Mouse (Mus musculus) heart, embryonic 13.5 days (tissue): ENCODE data around the gene Ms4a4a. TPM values are rescaled to one million over a fixed set of nuclear protein-coding genes. Genes with fewer than 3 reads are reported as not detected.

Experiments used
- ATAC-seq: fragments of 200-750 bp; cut with Nextera tagmentation; 2 replicates; pipeline ENCODE4 v1.8.0; 2017; ENCODE audit warnings: moderate TSS enrichment; ENCODE audit not compliant: insufficient number of reproducible peaks, low FRiP score, low TSS enrichment; ENCODE audit errors: extremely low read depth
- H3K27ac ChIP-seq: fragments of 300-500 bp; sonication (generic); replicated peaks from 2 replicates; pipeline ENCODE4 v1.5.1; 2015; ENCODE audit warnings: moderate library complexity, mild to moderate bottlenecking, inconsistent platforms
- H3K27me3 ChIP-seq: fragments of 300-500 bp; sonication (generic); replicated peaks from 2 replicates; pipeline ENCODE4 v1.6.1; 2015; ENCODE audit warnings: mild to moderate bottlenecking, inconsistent platforms
- H3K36me3 ChIP-seq: fragments of 300-500 bp; sonication (generic); 2 replicates; pipeline ENCODE4 v1.6.1; 2015; ENCODE audit warnings: mild to moderate bottlenecking, inconsistent platforms
- H3K4me1 ChIP-seq: fragments of 300-500 bp; sonication (generic); 2 replicates; pipeline ENCODE4 v1.6.1; 2015; ENCODE audit warnings: inconsistent platforms
- H3K4me2 ChIP-seq: fragments of 300-500 bp; sonication (generic); 2 replicates; pipeline ENCODE4 v1.6.1; 2015; ENCODE audit warnings: inconsistent platforms, mild to moderate bottlenecking, moderate library complexity
- H3K4me3 ChIP-seq: fragments of 300-500 bp; sonication (generic); 2 replicates; pipeline ENCODE4 v1.5.1; 2015; ENCODE audit warnings: moderate library complexity, mild to moderate bottlenecking, inconsistent platforms
- H3K9ac ChIP-seq: fragments of 300-500 bp; sonication (generic); 2 replicates; pipeline ENCODE4 v1.6.1; 2015; ENCODE audit warnings: inconsistent platforms, mild to moderate bottlenecking, moderate library complexity
- H3K9me3 ChIP-seq: fragments of 300-500 bp; sonication (generic); 2 replicates; pipeline ENCODE4 v1.6.1; 2016; ENCODE audit warnings: inconsistent platforms
- WGBS: fragments of 180-500 bp; shearing (Covaris S2); methylation state at CpG from one replicate; pipeline ENCODE4 v1.1.7; 2015; ENCODE audit warnings: mixed read lengths; 5-methylcytosine and 5-hydroxymethylcytosine counted together
- polyA plus RNA-seq: library from polyadenylated mRNA; unstranded; fragments of >200 nt; fragmentation: Nextera tagmentation; extraction: Ambion mirVana; gene quantifications from 2 replicates; pipeline ENCODE4 v1.2.1, GENCODE M21; 2015

Ms4a4a gene
- polyA plus RNA-seq, 1 experiment from 2014 or later, result 4.2 TPM

DNA sequence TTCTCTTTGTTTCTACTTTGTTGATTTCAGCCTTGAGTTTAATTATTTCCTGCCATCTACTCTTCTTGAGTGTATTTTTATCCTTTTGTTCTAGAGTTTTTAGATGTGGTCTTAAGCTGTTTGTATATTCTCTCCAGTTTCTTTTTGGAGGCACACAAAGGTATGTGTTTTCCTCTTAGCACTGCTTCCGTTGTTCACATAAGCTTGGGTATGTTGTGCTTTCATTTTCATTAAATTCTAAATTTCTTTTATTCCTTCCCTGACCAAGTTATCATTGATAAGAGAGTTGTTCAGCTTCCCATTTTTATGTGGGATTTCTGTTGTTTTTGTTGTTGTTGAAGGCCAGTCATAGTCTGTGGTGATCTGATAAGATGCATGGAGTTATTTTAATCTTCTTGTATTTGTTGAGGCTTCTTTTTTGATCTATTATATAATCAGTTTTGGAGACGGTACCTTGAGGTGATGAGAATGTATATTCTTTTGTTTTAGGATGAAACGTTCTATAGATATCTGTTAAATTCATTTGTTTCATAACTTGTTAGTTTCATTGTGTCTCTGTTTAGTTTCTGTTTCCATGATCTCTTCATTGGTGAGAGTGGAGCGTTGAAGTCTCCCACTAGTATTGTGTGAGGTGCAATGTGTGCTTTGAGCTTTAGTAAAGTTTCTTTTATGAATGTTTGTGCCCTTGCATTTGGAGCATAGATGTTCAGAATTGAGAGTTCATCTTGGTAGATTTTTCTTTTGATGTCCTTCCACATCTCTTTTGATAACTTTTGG, 59.9 kb downstream of the Ms4a4a start:
- Histone ChIP-seq H3K36me3 (no peaks in the 10 kb centered on the region), H3K27me3 (no peaks in the 10 kb centered on the region), H3K4me3 (no peak overlapping the region), H3K9ac (no peak overlapping the region), H3K4me1 (no peaks in the 10 kb centered on the region), H3K27ac (no peak overlapping the region), H3K9me3 (no peaks in the 10 kb centered on the region), H3K4me2 (no peak overlapping the region)
- 75% methylated on average over 4 of the region's 4 CpGs for WGBS
- ATAC-seq, result no peak

Other genes starting within 250 kb of the Ms4a4a start
- not detected in 2 replicates for gene 1700017D01Rik, start 244.6 kb upstream of the Ms4a4a start, polyA plus RNA-seq
- not detected in 2 replicates for gene 1700025F22Rik, start 210.2 kb upstream of the Ms4a4a start, polyA plus RNA-seq
- not detected in 2 replicates for gene Ms4a13, start 178.8 kb upstream of the Ms4a4a start, polyA plus RNA-seq
- gene Ms4a12, start 143.1 kb upstream of the Ms4a4a start, polyA plus RNA-seq, result not detected in 2 replicates
- not detected in 2 replicates for gene Ms4a1, start 109.3 kb upstream of the Ms4a4a start, polyA plus RNA-seq
- not detected in 2 replicates for gene Ms4a5, start 91.7 kb upstream of the Ms4a4a start, polyA plus RNA-seq
- 0.05 TPM in 1 of 2 replicates, not detected in the other for gene Ms4a14, start 61.1 kb upstream of the Ms4a4a start, polyA plus RNA-seq
- 2.7 and 3.6 TPM in 2 replicates for gene Ms4a7, start 39.4 kb upstream of the Ms4a4a start, polyA plus RNA-seq
- gene Ms4a4c, start 29.2 kb downstream of the Ms4a4a start, polyA plus RNA-seq, result 0.27 and 1.3 TPM in 2 replicates
- gene Ms4a4b, start 68.0 kb downstream of the Ms4a4a start, polyA plus RNA-seq, result not detected in 2 replicates
- 2.8 and 3.7 TPM in 2 replicates for gene Ms4a6c, start 93.8 kb downstream of the Ms4a4a start, polyA plus RNA-seq
- not detected in 2 replicates for gene Gm8369, start 110.4 kb downstream of the Ms4a4a start, polyA plus RNA-seq
- gene Ms4a6b, start 141.0 kb downstream of the Ms4a4a start, polyA plus RNA-seq, result 3.0 and 3.7 TPM in 2 replicates
- gene Ms4a4d, start 161.3 kb downstream of the Ms4a4a start, polyA plus RNA-seq, result 0.37 and 0.47 TPM in 2 replicates
- 1.7 and 2.6 TPM in 2 replicates for gene Ms4a6d, start 229.3 kb downstream of the Ms4a4a start, polyA plus RNA-seq
- not detected in 2 replicates for gene Ms4a2, start 248.2 kb downstream of the Ms4a4a start, polyA plus RNA-seq